Mouse (Mus musculus) lung, embryonic 14.5 days (tissue): ENCODE data around the gene Tubb3. TPM values are rescaled to one million over a fixed set of nuclear protein-coding genes. Genes with fewer than 3 reads are reported as not detected.
"Not testable (repeated sequence)": the region's sequence is repeated elsewhere in the genome, so short reads cannot be mapped to it uniquely, and the experiment has no call there.

Experiments
- ATAC-seq: fragments of 200-750 bp; cut with Nextera tagmentation; 2 replicates; pipeline ENCODE4 v1.8.0; 2017; ENCODE audit warnings: mild to moderate bottlenecking, moderate TSS enrichment, moderate library complexity; ENCODE audit not compliant: insufficient read depth
- DNase-seq: peaks from one replicate; pipeline ENCODE4 v3.0.0-alpha.2; 2015
- H3K27ac ChIP-seq: fragments of 300-500 bp; sonication (generic); 2 replicates; pipeline ENCODE4 v1.5.1; 2014; ENCODE audit warnings: low read depth, mild to moderate bottlenecking, moderate library complexity
- H3K27me3 ChIP-seq: fragments of 300-500 bp; sonication (generic); 2 replicates; pipeline ENCODE4 v1.6.1; 2014; ENCODE audit warnings: low read length, control low read depth; ENCODE audit not compliant: insufficient read depth
- H3K36me3 ChIP-seq: fragments of 300-500 bp; sonication (generic); 2 replicates; pipeline ENCODE4 v1.6.1; 2014; ENCODE audit warnings: control low read depth; ENCODE audit not compliant: insufficient read depth
- H3K4me1 ChIP-seq: fragments of 300-500 bp; sonication (generic); 2 replicates; pipeline ENCODE4 v1.6.1; 2014; ENCODE audit warnings: antibody characterized with exemption, control low read depth; ENCODE audit not compliant: insufficient read depth
- H3K4me2 ChIP-seq: fragments of 300-500 bp; sonication (generic); 2 replicates; pipeline ENCODE4 v1.6.1; 2014; ENCODE audit warnings: mild to moderate bottlenecking
- H3K4me3 ChIP-seq: fragments of 300-500 bp; sonication (generic); 2 replicates; pipeline ENCODE4 v1.5.1; 2014; ENCODE audit warnings: low read depth, low read length
- H3K9ac ChIP-seq: fragments of 300-500 bp; sonication (generic); 2 replicates; pipeline ENCODE4 v1.6.1; 2014
- H3K9me3 ChIP-seq: fragments of 300-500 bp; sonication (generic); 2 replicates; pipeline ENCODE4 v1.6.1; 2016; ENCODE audit warnings: low read depth, low read length, control low read depth
- CTCF ChIP-seq: IDR thresholded peaks from 2 replicates; pipeline ENCODE4 v1.5.1; 2016; ENCODE audit warnings: antibody characterized with exemption, low read depth
- WGBS: fragments of 180-500 bp; shearing (Covaris S2); extraction: QIAGEN DNeasy Blood & Tissue Kit; methylation state at CpG from one replicate; pipeline ENCODE4 v1.1.7; 2014; 5-methylcytosine and 5-hydroxymethylcytosine counted together
- polyA plus RNA-seq: library from polyadenylated mRNA; unstranded; fragments of >200 nt; fragmentation: Nextera tagmentation; extraction: Ambion mirVana; gene quantifications from 2 replicates; pipeline ENCODE4 v1.2.1, GENCODE M21; 2014

The Tubb3 gene
- polyA plus RNA-seq, 1 experiment from 2014 or later: 1.7 TPM

- no peak overlapping the region for H3K27ac ChIP-seq
- H3K4me2 ChIP-seq: no peak overlapping the region
- TF ChIP-seq CTCF: no peak
- H3K36me3 ChIP-seq: no peaks in the 10 kb centered on the region
- 95% methylated on average over 24 of the region's 24 CpGs for WGBS
- H3K4me3 ChIP-seq: no peak overlapping the region
- H3K9ac ChIP-seq: no peak overlapping the region
- peaks cover 39% of the 10 kb centered on the region for H3K9me3 ChIP-seq
- no peaks in the 10 kb centered on the region for H3K4me1 ChIP-seq
- H3K27me3 ChIP-seq: no peaks in the 10 kb centered on the region
- DNase-seq (no peak), ATAC-seq (no peak)
These were observed 16.5 kb downstream of the Tubb3 start for GRCm38 (mm10) chr8:123427639-123428275.

- no peak overlapping the region for H3K9ac ChIP-seq
- TF ChIP-seq CTCF: no peak
- 97% methylated on average over 29 of the region's 29 CpGs for WGBS
- H3K36me3 ChIP-seq: no peaks in the 10 kb centered on the region
- no peak overlapping the region for H3K4me2 ChIP-seq
- DNase-seq (no peak), ATAC-seq (no peak)
- peaks cover 42% of the 10 kb centered on the region for H3K9me3 ChIP-seq
- no peaks in the 10 kb centered on the region for H3K4me1 ChIP-seq
- no peaks in the 10 kb centered on the region for H3K27me3 ChIP-seq
- H3K27ac ChIP-seq: no peak overlapping the region
- H3K4me3 ChIP-seq: no peak overlapping the region
These were observed 17.2 kb downstream of the Tubb3 start for GRCm38 (mm10) chr8:123428343-123428893.

- peaks cover 43% of the 10 kb centered on the region for H3K9me3 ChIP-seq
- H3K27me3 ChIP-seq: no peaks in the 10 kb centered on the region
These were observed 17.9 kb downstream of the Tubb3 start for GRCm38 (mm10) chr8:123428939-123429721.

GRCm38 (mm10) chr8:123429722-123430013, 18.4 kb downstream of the Tubb3 start:
- H3K36me3 ChIP-seq, H3K27me3 ChIP-seq, H3K4me1 ChIP-seq, H3K9ac ChIP-seq, H3K27ac ChIP-seq, H3K4me3 ChIP-seq, ATAC-seq, H3K4me2 ChIP-seq, DNase-seq: not testable (repeated sequence)
- WGBS: 96% methylated on average over 15 of the region's 15 CpGs
- peaks cover 43% of the 10 kb centered on the region for H3K9me3 ChIP-seq

More at GRCm38 (mm10) chr8:123428939-123429721, 17.9 kb downstream of the Tubb3 start:
- Histone ChIP-seq H3K36me3 (no peaks in the 10 kb centered on the region), H3K9ac (no peak overlapping the region), H3K4me2 (no peak overlapping the region), H3K27ac (no peak overlapping the region), H3K4me1 (no peaks in the 10 kb centered on the region), H3K4me3 (no peak overlapping the region)
- no peak for TF ChIP-seq CTCF
- WGBS: 93% methylated on average over 23 of the region's 23 CpGs
- ATAC-seq (no peak), DNase-seq (no peak)

GRCm38 (mm10) chr8:123430936-123431335, 19.7 kb downstream of the Tubb3 start:
- not testable (repeated sequence) for H3K27ac ChIP-seq, H3K27me3 ChIP-seq, H3K36me3 ChIP-seq, H3K4me3 ChIP-seq, ATAC-seq, DNase-seq, H3K4me1 ChIP-seq, H3K9ac ChIP-seq, H3K4me2 ChIP-seq
- WGBS: 89% methylated on average over 8 of the region's 8 CpGs
- peaks cover 43% of the 10 kb centered on the region for H3K9me3 ChIP-seq

GRCm38 (mm10) chr8:123431616-123432365, 20.6 kb downstream of the Tubb3 start:
- Histone ChIP-seq H3K36me3 (no peaks in the 10 kb centered on the region), H3K9ac (no peak overlapping the region), H3K4me3 (no peak overlapping the region), H3K4me2 (no peak overlapping the region), H3K27ac (no peak overlapping the region), H3K9me3 (peaks cover 38% of the 10 kb centered on the region), H3K27me3 (no peaks in the 10 kb centered on the region), H3K4me1 (no peaks in the 10 kb centered on the region)
- TF ChIP-seq CTCF: no peak
- ATAC-seq (no peak), DNase-seq (no peak)
- 97% methylated on average over 25 of the region's 25 CpGs for WGBS

- no peak overlapping the region for H3K4me2 ChIP-seq
- H3K27ac ChIP-seq: no peak overlapping the region
- H3K4me1 ChIP-seq: no peaks in the 10 kb centered on the region
- H3K36me3 ChIP-seq: no peaks in the 10 kb centered on the region
- DNase-seq: no peak
- no peak overlapping the region for H3K4me3 ChIP-seq
- peaks cover 32% of the 10 kb centered on the region for H3K9me3 ChIP-seq
- no peak overlapping the region for H3K9ac ChIP-seq
- no peaks in the 10 kb centered on the region for H3K27me3 ChIP-seq
- 94% methylated on average over 16 of the region's 16 CpGs for WGBS
- TF ChIP-seq CTCF: no peak
- no peak for ATAC-seq
These were observed 21.2 kb downstream of the Tubb3 start for GRCm38 (mm10) chr8:123432381-123432780.

- H3K4me2 ChIP-seq, H3K9ac ChIP-seq, H3K27ac ChIP-seq, H3K4me1 ChIP-seq, H3K27me3 ChIP-seq, H3K4me3 ChIP-seq, H3K36me3 ChIP-seq, DNase-seq, ATAC-seq: not testable (repeated sequence)
- H3K9me3 ChIP-seq: peaks cover 22% of the 10 kb centered on the region
- 98% methylated on average over 46 of the region's 47 CpGs for WGBS
These were observed 22.2 kb downstream of the Tubb3 start for GRCm38 (mm10) chr8:123433241-123433974.
